Mouse (Mus musculus) intestine, embryonic 14.5 days (tissue): ENCODE measurements around the gene Ppp1r16b. TPM values are rescaled to one million over a fixed set of nuclear protein-coding genes. Genes with fewer than 3 reads are reported as not detected.

Source experiments
- ATAC-seq: fragments of 200-750 bp; cut with Nextera tagmentation; replicated peaks from 2 replicates; pipeline ENCODE4 v1.8.0; 2017; ENCODE audit warnings: low read depth, moderate number of reproducible peaks, moderate TSS enrichment, moderate library complexity; ENCODE audit not compliant: low FRiP score, low TSS enrichment
- DNase-seq: peaks from one replicate; pipeline ENCODE4 v3.0.0-alpha.2; 2018; ENCODE audit warnings: low spot score
- H3K27ac ChIP-seq: fragments of 300-500 bp; sonication (generic); 2 replicates; pipeline ENCODE4 v1.5.1; 2014; ENCODE audit warnings: low read depth, mild to moderate bottlenecking, control low read depth
- H3K27me3 ChIP-seq: fragments of 300-500 bp; sonication (generic); replicated peaks from 2 replicates; pipeline ENCODE4 v1.6.1; 2014; ENCODE audit warnings: low read length, control low read depth; ENCODE audit not compliant: control insufficient read depth, insufficient read depth
- H3K36me3 ChIP-seq: fragments of 300-500 bp; sonication (generic); 2 replicates; pipeline ENCODE4 v1.6.1; 2014; ENCODE audit warnings: low read length, control low read depth; ENCODE audit not compliant: control insufficient read depth, insufficient read depth
- H3K4me1 ChIP-seq: fragments of 300-500 bp; sonication (generic); replicated peaks from 2 replicates; pipeline ENCODE4 v1.6.1; 2014; ENCODE audit warnings: low read length, control low read depth, mixed read lengths; ENCODE audit not compliant: control insufficient read depth, insufficient read depth
- H3K4me2 ChIP-seq: fragments of 300-500 bp; sonication (generic); 2 replicates; pipeline ENCODE4 v1.6.1; 2014; ENCODE audit warnings: low read length
- H3K4me3 ChIP-seq: fragments of 300-500 bp; sonication (generic); 2 replicates; pipeline ENCODE4 v1.5.1; 2014; ENCODE audit warnings: low read depth, low read length, control low read depth, mixed read lengths
- H3K9ac ChIP-seq: fragments of 300-500 bp; sonication (generic); 2 replicates; pipeline ENCODE4 v1.6.1; 2014; ENCODE audit warnings: mild to moderate bottlenecking, low read length
- H3K9me3 ChIP-seq: fragments of 300-500 bp; sonication (generic); 2 replicates; pipeline ENCODE4 v1.6.1; 2016; ENCODE audit warnings: low read length, control low read depth; ENCODE audit not compliant: control insufficient read depth
- WGBS: fragments of 180-500 bp; shearing (Covaris S2); extraction: QIAGEN DNeasy Blood & Tissue Kit; methylation state at CpG from one replicate; pipeline ENCODE4 v1.1.7; 2014; 5-methylcytosine and 5-hydroxymethylcytosine counted together
- polyA plus RNA-seq: library from polyadenylated mRNA; unstranded; fragments of >200 nt; fragmentation: Nextera tagmentation; extraction: Ambion mirVana; gene quantifications from 2 replicates; pipeline ENCODE4 v1.2.1, GENCODE M21; 2014

Ppp1r16b gene
- polyA plus RNA-seq, 1 experiment from 2014 or later, result 5.0 TPM

GRCm38 (mm10) chr2:158741011-158741501 is 75.9 kb downstream of the Ppp1r16b start:
- DNase-seq (no peak), ATAC-seq (no peak)
- Histone ChIP-seq H3K27ac (no peak overlapping the region), H3K9ac (no peak overlapping the region), H3K4me3 (no peak overlapping the region), H3K27me3 (no peaks in the 10 kb centered on the region), H3K9me3 (no peaks in the 10 kb centered on the region), H3K4me1 (no peaks in the 10 kb centered on the region), H3K36me3 (no peaks in the 10 kb centered on the region), H3K4me2 (no peak overlapping the region)
- WGBS, result 75% methylated on average over 9 of the region's 9 CpGs

- ATAC-seq (no peak), DNase-seq (no peak)
- H3K4me3 ChIP-seq, result no peak overlapping the region
- H3K4me2 ChIP-seq, result no peak overlapping the region
- no peaks in the 10 kb centered on the region for H3K36me3 ChIP-seq
- H3K9ac ChIP-seq, result no peak overlapping the region
- 71% methylated on average over 5 of the region's 5 CpGs for WGBS
- no peaks in the 10 kb centered on the region for H3K27me3 ChIP-seq
- H3K4me1 ChIP-seq, result no peaks in the 10 kb centered on the region
- no peak overlapping the region for H3K27ac ChIP-seq
- no peaks in the 10 kb centered on the region for H3K9me3 ChIP-seq
Measured at GRCm38 (mm10) chr2:158742431-158742830, 77.2 kb downstream of the Ppp1r16b start.

- no peaks in the 10 kb centered on the region for H3K36me3 ChIP-seq
- no peaks in the 10 kb centered on the region for H3K4me1 ChIP-seq
- H3K4me3 ChIP-seq, result no peak overlapping the region
- H3K4me2 ChIP-seq, result no peak overlapping the region
- no peak overlapping the region for H3K27ac ChIP-seq
- no peaks in the 10 kb centered on the region for H3K9me3 ChIP-seq
- no peak for DNase-seq
- 87% methylated on average over 11 of the region's 11 CpGs for WGBS
- H3K9ac ChIP-seq, result no peak overlapping the region
- ATAC-seq, result no peak
- no peaks in the 10 kb centered on the region for H3K27me3 ChIP-seq
Measured at GRCm38 (mm10) chr2:158743518-158744141, 78.4 kb downstream of the Ppp1r16b start.

- ATAC-seq (no peak), DNase-seq (peak; percentile 52)
- 20% methylated on average over 2 of the region's 2 CpGs for WGBS
- Histone ChIP-seq H3K4me1 (no peaks in the 10 kb centered on the region), H3K9me3 (no peaks in the 10 kb centered on the region), H3K36me3 (no peaks in the 10 kb centered on the region), H3K27ac (no peak overlapping the region), H3K9ac (no peak overlapping the region), H3K4me2 (no peak overlapping the region), H3K4me3 (no peak overlapping the region), H3K27me3 (no peaks in the 10 kb centered on the region)
Measured at GRCm38 (mm10) chr2:158745049-158745482, 79.9 kb downstream of the Ppp1r16b start.

DNA sequence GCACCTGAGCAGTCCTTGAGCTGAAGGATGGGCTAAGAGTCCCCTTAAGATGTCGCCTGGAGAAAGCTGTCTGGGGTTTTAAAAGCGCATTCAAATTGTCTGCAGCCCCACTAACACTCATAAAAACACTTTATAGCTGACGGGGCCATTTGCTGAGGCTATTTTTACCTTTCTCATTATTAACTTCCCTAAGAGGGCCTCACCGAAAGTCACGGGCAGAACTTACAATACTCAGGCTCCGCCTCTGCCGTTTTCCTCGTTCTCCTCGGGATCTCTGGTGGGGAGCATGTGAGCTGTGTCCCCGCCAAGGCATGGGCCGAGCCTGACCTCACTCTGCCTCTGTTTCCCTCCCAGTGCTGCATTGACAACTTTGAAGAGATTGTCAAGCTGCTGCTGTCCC is 81.0 kb downstream of the Ppp1r16b start:
- no peak for DNase-seq
- Histone ChIP-seq H3K36me3 (no peaks in the 10 kb centered on the region), H3K9ac (no peak overlapping the region), H3K4me1 (no peaks in the 10 kb centered on the region), H3K9me3 (no peaks in the 10 kb centered on the region), H3K4me3 (no peak overlapping the region), H3K27ac (no peak overlapping the region), H3K27me3 (no peaks in the 10 kb centered on the region), H3K4me2 (no peak overlapping the region)
- 62% methylated on average over 11 of the region's 11 CpGs for WGBS
- no peak for ATAC-seq

- Histone ChIP-seq H3K4me1 (no peaks in the 10 kb centered on the region), H3K9me3 (no peaks in the 10 kb centered on the region), H3K9ac (no peak overlapping the region), H3K36me3 (no peaks in the 10 kb centered on the region), H3K4me3 (no peak overlapping the region), H3K27ac (no peak overlapping the region), H3K4me2 (no peak overlapping the region), H3K27me3 (no peaks in the 10 kb centered on the region)
- DNase-seq, result no peak
- no peak for ATAC-seq
- WGBS, result 91% methylated on average over 9 of the region's 9 CpGs
Measured at GRCm38 (mm10) chr2:158749366-158749765, 84.2 kb downstream of the Ppp1r16b start.

GRCm38 (mm10) chr2:158760231-158760630 is 95.0 kb downstream of the Ppp1r16b start:
- DNase-seq (no peak), ATAC-seq (no peak)
- H3K9me3 ChIP-seq, result no peaks in the 10 kb centered on the region
- WGBS, result 70% methylated on average over 2 of the region's 2 CpGs
- H3K27ac ChIP-seq, result no peak overlapping the region
- H3K27me3 ChIP-seq, result no peaks in the 10 kb centered on the region
- H3K4me1 ChIP-seq, result no peaks in the 10 kb centered on the region
- H3K9ac ChIP-seq, result no peak overlapping the region
- no peak overlapping the region for H3K4me2 ChIP-seq
- H3K36me3 ChIP-seq, result no peaks in the 10 kb centered on the region
- no peak overlapping the region for H3K4me3 ChIP-seq

- ATAC-seq (no peak; the same call in 1 of the 2 replicates), DNase-seq (no peak)
- no peaks in the 10 kb centered on the region for H3K36me3 ChIP-seq
- H3K9me3 ChIP-seq, result no peaks in the 10 kb centered on the region
- H3K4me1 ChIP-seq, result peaks cover under 1% of the 10 kb centered on the region; the same call in 1 of the 2 replicates
- no peak overlapping the region for H3K27ac ChIP-seq
- H3K27me3 ChIP-seq, result no peaks in the 10 kb centered on the region
- no peak overlapping the region for H3K9ac ChIP-seq
- H3K4me2 ChIP-seq, result no peak overlapping the region
- H3K4me3 ChIP-seq, result no peak overlapping the region
- WGBS, result 79% methylated on average over 5 of the region's 5 CpGs
Measured at GRCm38 (mm10) chr2:158762339-158762738, 97.1 kb downstream of the Ppp1r16b start.

- H3K9me3 ChIP-seq, result no peaks in the 10 kb centered on the region
- H3K27ac ChIP-seq, result peak within 1 kb of the TSS; percentile 71
- H3K4me2 ChIP-seq, result peak within 1 kb of the TSS; percentile 86
- DNase-seq (peak; percentile 93), ATAC-seq (peak; percentile 96)
- peaks cover 39% of the 10 kb centered on the region for H3K4me1 ChIP-seq
- H3K27me3 ChIP-seq, result no peaks in the 10 kb centered on the region
- WGBS, result under 1% methylated on average over 48 of the region's 48 CpGs
- peak within 1 kb of the TSS; percentile 80 for H3K4me3 ChIP-seq
- no peaks in the 10 kb centered on the region for H3K36me3 ChIP-seq
- H3K9ac ChIP-seq, result peak within 1 kb of the TSS; percentile 67
Measured at GRCm38 (mm10) chr2:158767742-158768339, 102.6 kb downstream of the Ppp1r16b start, which contains the start of gene Fam83d. Gene Fam83d, plus strand, starts transcription at chr2:158768093.
